ENCODE assay signal across 20 mouse cellular contexts in the genomic region with DNA sequence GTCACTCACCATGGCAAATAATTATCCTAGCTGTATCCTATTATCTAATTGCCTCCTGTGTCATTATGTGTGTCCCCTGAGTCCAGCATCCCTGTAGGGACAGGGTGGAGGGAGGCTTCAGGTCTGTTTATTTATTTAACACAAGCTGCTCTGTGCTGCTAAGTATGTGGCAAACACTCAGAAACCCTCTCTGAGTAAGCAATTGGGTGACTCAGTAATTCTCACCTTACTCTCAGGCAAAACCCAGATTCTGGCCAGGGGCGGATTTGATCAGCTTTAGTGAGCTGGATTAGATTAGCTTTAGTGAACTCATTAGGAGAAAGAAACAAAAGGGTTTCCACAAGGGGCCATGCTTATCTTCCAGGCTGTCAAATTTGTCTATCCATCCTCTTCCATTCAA.
DNase-seq lines count a peak whose midpoint lies in the region; ATAC-seq and TF ChIP-seq lines count a peak whose summit lies in the region.
"Had no signal": no experiment of that assay in that cellular context is flagged by ENCODE, and none has a peak within 500 bp of the region (broad histone marks: within the 10 kb centered on the region; RNA-seq: fewer than 3 reads in every experiment).

No protein-coding gene starts in this region.

- H3K9me3 ChIP-seq in stomach, postnatal 0 days (ENCODE audit: control insufficient read depth, low read length), result no peaks in the 10 kb centered on the region
- H3K9me3 ChIP-seq in midbrain, embryonic 16.5 days (replicated peaks; ENCODE audit: control insufficient read depth, low read length, poor library complexity, severe bottlenecking), result no peaks in the 10 kb centered on the region

- no peak for TF ChIP-seq CTCF in stomach, postnatal 0 days (IDR thresholded peaks at IDR 0.05; ENCODE audit: low read depth)

- peak overlapping the region; percentile 13 for H3K27ac ChIP-seq in stomach, postnatal 0 days (replicated peaks)
- no peak overlapping the region for H3K27ac ChIP-seq in midbrain, embryonic 16.5 days (ENCODE audit: low read length)
- H3K27ac ChIP-seq: layer of hippocampus, adult 2 months had no signal

- H3K4me3 ChIP-seq in stomach, postnatal 0 days (ENCODE audit: low read depth, low read length), result no peak overlapping the region
- no peak overlapping the region for H3K4me3 ChIP-seq in midbrain, embryonic 16.5 days (ENCODE audit: low read depth, low read length)
- H3K4me3 ChIP-seq: layer of hippocampus, adult 2 months had no signal

- no peaks in the 10 kb centered on the region for H3K27me3 ChIP-seq in stomach, postnatal 0 days (ENCODE audit: control insufficient read depth, insufficient read depth, low read length)
- no peaks in the 10 kb centered on the region for H3K27me3 ChIP-seq in midbrain, embryonic 16.5 days (ENCODE audit: control insufficient read depth, insufficient read depth, low read depth, low read length)

- 27% methylated on average over 1 of the region's 1 CpGs for WGBS in stomach, postnatal 0 days
- WGBS in midbrain, embryonic 16.5 days, result 38% methylated on average over 1 of the region's 1 CpGs

- no peak overlapping the region for H3K4me2 ChIP-seq in stomach, postnatal 0 days (replicated peaks; ENCODE audit: low read depth)
- no peak overlapping the region for H3K4me2 ChIP-seq in midbrain, embryonic 16.5 days (ENCODE audit: low read length)
- H3K4me2 ChIP-seq: midbrain, embryonic 11.5 days had no signal

- TF ChIP-seq EP300 in stomach, postnatal 0 days (optimal IDR thresholded peaks at IDR 0.05), result no peak

- H3K4me1 ChIP-seq in stomach, postnatal 0 days (replicated peaks; ENCODE audit: control insufficient read depth, insufficient read depth), result peaks cover 6% of the 10 kb centered on the region; the same call in 1 of the 2 replicates
- peaks cover 2% of the 10 kb centered on the region; the same call in 1 of the 2 replicates for H3K4me1 ChIP-seq in midbrain, embryonic 16.5 days (ENCODE audit: control insufficient read depth, insufficient read depth, low read length)

- H3K9ac ChIP-seq in stomach, postnatal 0 days (ENCODE audit: low read length), result no peak overlapping the region
- no peak overlapping the region for H3K9ac ChIP-seq in midbrain, embryonic 16.5 days (ENCODE audit: low read depth, low read length)
- H3K9ac ChIP-seq: forebrain, postnatal 0 days had no signal

- H3K36me3 ChIP-seq in stomach, postnatal 0 days (ENCODE audit: control insufficient read depth, insufficient read depth, low read length), result no peaks in the 10 kb centered on the region
- H3K36me3 ChIP-seq in midbrain, embryonic 16.5 days (ENCODE audit: control insufficient read depth, insufficient read depth, low read length), result no peaks in the 10 kb centered on the region

- DNase-seq in lung, adult 18-20 months, result peak; percentile 49 to 72
- no peak for DNase-seq in lung, postnatal 4 days
- peak; percentile 48 for DNase-seq in Muller cell, postnatal 12 days (ENCODE audit: inconsistent ontology term)
- peak; percentile 51 for DNase-seq in retina, embryonic 14.5 days (ENCODE audit: low spot score)
- peak; percentile 45 for DNase-seq in stomach, postnatal 0 days (ENCODE audit: low spot score)
- no peak for DNase-seq in urinary bladder, postnatal 10 days (ENCODE audit: low spot score)
- DNase-seq: adrenal gland, postnatal 14 days; cerebellum, adult 9-10 months; forebrain, postnatal 0 days; gastrocnemius, postnatal 36 days; kidney, postnatal 25 days; layer of hippocampus, postnatal 36 days; right cerebral cortex, postnatal 25 days; spleen, adult 18-20 months; thymus, adult 2 months; thymus, postnatal 4 days had no signal

- ATAC-seq in stomach, postnatal 0 days (ENCODE audit: low FRiP score, low TSS enrichment), result peak; percentile 89
- ATAC-seq in midbrain, embryonic 16.5 days, result no peak
- ATAC-seq: forebrain, postnatal 0 days; intestine, postnatal 0 days had no signal

Comparison
In these comparisons a context has a peak if more than half of its experiments do, and no peak if none do; other contexts are left out.
1. DNase-seq: peak in lung, adult 18-20 months (2 of 2), Muller cell, postnatal 12 days (single experiment), retina, embryonic 14.5 days (single experiment) and stomach, postnatal 0 days (single experiment); none in lung, postnatal 4 days (0 of 2) and urinary bladder, postnatal 10 days (single experiment).